ENCODE assay signal across 9 mouse cellular contexts in genomic region chr5:15681301-15682035, GRCm38 (mm10). TPM values are rescaled to one million over a fixed set of nuclear protein-coding genes. Genes with fewer than 3 reads are reported as not detected.
DNase-seq lines count a peak whose midpoint lies in the region; ATAC-seq lines count a peak whose summit lies in the region.
"Not testable (repeated sequence)": the region's sequence is repeated elsewhere in the genome, so short reads cannot be mapped to it uniquely, and the experiment has no call there.
"Had no signal": no experiment of that assay in that cellular context is flagged by ENCODE, and none has a peak within 500 bp of the region (broad histone marks: within the 10 kb centered on the region; RNA-seq: fewer than 3 reads in every experiment).

No protein-coding gene starts in this region.

- H3K4me3 ChIP-seq in forebrain, embryonic 13.5 days; heart, embryonic 15.5 days; intestine, embryonic 15.5 days (replicated peaks); kidney, embryonic 15.5 days (replicated peaks); limb, embryonic 11.5 days (ENCODE audit: low read depth, low read length); lung, embryonic 16.5 days (ENCODE audit: low read length); neural tube, embryonic 12.5 days: not testable (repeated sequence)

- H3K4me2 ChIP-seq in forebrain, embryonic 13.5 days; heart, embryonic 15.5 days; intestine, embryonic 15.5 days (replicated peaks); kidney, embryonic 15.5 days; limb, embryonic 11.5 days (ENCODE audit: low read depth, severe bottlenecking); lung, embryonic 16.5 days (ENCODE audit: low read depth, low read length); neural tube, embryonic 12.5 days (replicated peaks): not testable (repeated sequence)

- 78% methylated on average over 8 of the region's 10 CpGs for WGBS in forebrain, embryonic 13.5 days
- WGBS in heart, embryonic 15.5 days, result 71% methylated on average over 8 of the region's 10 CpGs
- WGBS in intestine, embryonic 15.5 days, result 78% methylated on average over 8 of the region's 10 CpGs
- WGBS in kidney, embryonic 15.5 days, result 77% methylated on average over 8 of the region's 10 CpGs
- WGBS in limb, embryonic 11.5 days, result 79% methylated on average over 7 of the region's 10 CpGs
- WGBS in lung, embryonic 16.5 days, result 79% methylated on average over 7 of the region's 10 CpGs
- WGBS in neural tube, embryonic 12.5 days, result 83% methylated on average over 8 of the region's 10 CpGs

- H3K27me3 ChIP-seq in forebrain, embryonic 13.5 days; heart, embryonic 15.5 days; intestine, embryonic 15.5 days (replicated peaks); kidney, embryonic 15.5 days; limb, embryonic 11.5 days (ENCODE audit: control insufficient read depth, insufficient read depth, low read length); lung, embryonic 16.5 days (ENCODE audit: control insufficient read depth, insufficient read depth, low read depth, low read length); neural tube, embryonic 12.5 days (replicated peaks): not testable (repeated sequence)

- not testable (repeated sequence) for H3K9ac ChIP-seq in forebrain, embryonic 13.5 days; heart, embryonic 15.5 days; intestine, embryonic 15.5 days; kidney, embryonic 15.5 days; limb, embryonic 11.5 days (ENCODE audit: low read length); lung, embryonic 16.5 days (ENCODE audit: low read length); neural tube, embryonic 12.5 days

- H3K9me3 ChIP-seq in forebrain, embryonic 13.5 days (replicated peaks), result peaks cover 18% of the 10 kb centered on the region
- peaks cover 13% of the 10 kb centered on the region; the same call in 1 of the 2 replicates for H3K9me3 ChIP-seq in heart, embryonic 15.5 days (replicated peaks)
- H3K9me3 ChIP-seq in intestine, embryonic 15.5 days; limb, embryonic 11.5 days (ENCODE audit: control insufficient read depth, low read length); lung, embryonic 16.5 days (ENCODE audit: control insufficient read depth, low read length): not testable (repeated sequence)
- peaks cover 16% of the 10 kb centered on the region for H3K9me3 ChIP-seq in kidney, embryonic 15.5 days (replicated peaks)
- H3K9me3 ChIP-seq in neural tube, embryonic 12.5 days, result peaks cover 15% of the 10 kb centered on the region

- H3K27ac ChIP-seq in forebrain, embryonic 13.5 days; heart, embryonic 15.5 days; intestine, embryonic 15.5 days; kidney, embryonic 15.5 days; limb, embryonic 11.5 days (replicated peaks; ENCODE audit: low read depth, low read length); lung, embryonic 16.5 days (ENCODE audit: low read length); neural tube, embryonic 12.5 days: not testable (repeated sequence)

- peak; percentile 4 for DNase-seq in MN1 (ENCODE audit: low spot score)
- DNase-seq in limb, embryonic 11.5 days (ENCODE audit: low spot score), result not testable (repeated sequence)

- not testable (repeated sequence) for H3K4me1 ChIP-seq in forebrain, embryonic 13.5 days; heart, embryonic 15.5 days (replicated peaks); intestine, embryonic 15.5 days (replicated peaks); kidney, embryonic 15.5 days; limb, embryonic 11.5 days (ENCODE audit: control insufficient read depth, insufficient read depth, low read length); lung, embryonic 16.5 days (replicated peaks; ENCODE audit: control insufficient read depth, insufficient read depth, low read length); neural tube, embryonic 12.5 days

- H3K36me3 ChIP-seq in forebrain, embryonic 13.5 days (ENCODE audit: poor library complexity, severe bottlenecking); heart, embryonic 15.5 days; intestine, embryonic 15.5 days; kidney, embryonic 15.5 days; limb, embryonic 11.5 days (ENCODE audit: control insufficient read depth, insufficient read depth, low read length); lung, embryonic 16.5 days (ENCODE audit: control insufficient read depth, insufficient read depth, low read length); neural tube, embryonic 12.5 days: not testable (repeated sequence)

- ATAC-seq in forebrain, embryonic 13.5 days, result 0 out of 2 replicates have a peak, but pooled peaks have one; percentile 45
- peak; percentile 55 for ATAC-seq in heart, embryonic 15.5 days (replicated peaks; ENCODE audit: insufficient number of reproducible peaks, insufficient read depth, low FRiP score, low read depth)
- peak; percentile 69 for ATAC-seq in intestine, embryonic 15.5 days
- ATAC-seq in kidney, embryonic 15.5 days (replicated peaks; ENCODE audit: low FRiP score), result peak; percentile 71
- peak; percentile 78; the same call in 1 of the 2 replicates for ATAC-seq in limb, embryonic 11.5 days (ENCODE audit: insufficient number of reproducible peaks, low FRiP score, low TSS enrichment, low read depth)
- peak; percentile 51; the same call in 1 of the 2 replicates for ATAC-seq in lung, embryonic 16.5 days (ENCODE audit: low read depth)
- ATAC-seq in neural tube, embryonic 12.5 days (ENCODE audit: low FRiP score, low read depth), result peak; percentile 80

RNA-seq across cellular contexts. Expression of gene 4930572O03Rik, which starts 24.6 kb away (rescaled TPM):
- not detected in 2 replicates for polyA plus RNA-seq in forebrain, embryonic 13.5 days (2015; fragmentation: Nextera tagmentation; extraction: Ambion mirVana)
- not detected in 2 replicates for polyA plus RNA-seq in heart, embryonic 15.5 days (2015; fragmentation: Nextera tagmentation; extraction: Ambion mirVana)
- not detected in 2 replicates for polyA plus RNA-seq in intestine, embryonic 15.5 days (2015; fragmentation: Nextera tagmentation; extraction: Ambion mirVana)
- not detected in 2 replicates for polyA plus RNA-seq in kidney, embryonic 15.5 days (2015; fragmentation: Nextera tagmentation; extraction: Ambion mirVana)
- not detected in 2 replicates for polyA plus RNA-seq in limb, embryonic 11.5 days (2014; fragmentation: Nextera tagmentation; extraction: Ambion mirVana)
- not detected in 2 replicates for polyA plus RNA-seq in lung, embryonic 16.5 days (2015; fragmentation: Nextera tagmentation; extraction: Ambion mirVana)
- polyA plus RNA-seq in neural tube, embryonic 12.5 days (2016; fragmentation: Nextera tagmentation; extraction: Ambion mirVana), result not detected in 2 replicates
- polyA plus RNA-seq: myocyte had no signal

RNA-seq across cellular contexts. Expression of gene Speer4c, which starts 32.6 kb away (rescaled TPM):
- polyA plus RNA-seq in forebrain, embryonic 13.5 days (2015; fragmentation: Nextera tagmentation; extraction: Ambion mirVana), result not detected in 2 replicates
- not detected in 2 replicates for polyA plus RNA-seq in heart, embryonic 15.5 days (2015; fragmentation: Nextera tagmentation; extraction: Ambion mirVana)
- not detected in 2 replicates for polyA plus RNA-seq in intestine, embryonic 15.5 days (2015; fragmentation: Nextera tagmentation; extraction: Ambion mirVana)
- not detected in 2 replicates for polyA plus RNA-seq in kidney, embryonic 15.5 days (2015; fragmentation: Nextera tagmentation; extraction: Ambion mirVana)
- polyA plus RNA-seq in limb, embryonic 11.5 days (2014; fragmentation: Nextera tagmentation; extraction: Ambion mirVana), result not detected in 2 replicates
- not detected in 2 replicates for polyA plus RNA-seq in lung, embryonic 16.5 days (2015; fragmentation: Nextera tagmentation; extraction: Ambion mirVana)
- polyA plus RNA-seq in neural tube, embryonic 12.5 days (2016; fragmentation: Nextera tagmentation; extraction: Ambion mirVana), result not detected in 2 replicates
- polyA plus RNA-seq: myocyte had no signal
